Mouse (Mus musculus) heart, adult 9 months (tissue): ENCODE results near the gene Rhox4e.
"Not testable (repeated sequence)": the region's sequence is repeated elsewhere in the genome, so short reads cannot be mapped to it uniquely, and the experiment has no call there.

Experiments
- DNase-seq, 2 experiments: peaks; one replicate each; pipeline ENCODE4 v3.0.0; 2022; ENCODE audit warnings: low spot score in 2 of 2

The Rhox4e gene

GRCm38 (mm10) chrX:37557112-37557511, at the start of gene Rhox4e:
Gene Rhox4e (plus strand): TSS chrX:37557412.
- not testable (repeated sequence) for DNase-seq

GRCm38 (mm10) chrX:37514059-37514458, 43.2 kb upstream of the Rhox4e start, which contains the start of gene Rhox4d:
Gene Rhox4d (plus strand): TSS chrX:37514359.
- not testable (repeated sequence) for DNase-seq

GRCm38 (mm10) chrX:37530152-37530551, 27.1 kb upstream of the Rhox4e start, which contains the start of gene Rhox2e:
Gene Rhox2e (plus strand): TSS chrX:37530452.
- not testable (repeated sequence) for DNase-seq

- not testable (repeated sequence) for DNase-seq
Observed at GRCm38 (mm10) chrX:37541719-37542118, 15.5 kb upstream of the Rhox4e start, which contains the start of gene Rhox3e. Gene Rhox3e (plus strand): TSS chrX:37542019.

- not testable (repeated sequence) for DNase-seq
Observed at GRCm38 (mm10) chrX:37571105-37571504, 13.9 kb downstream of the Rhox4e start, which contains the start of gene Rhox2f. Gene Rhox2f (plus strand): TSS chrX:37571405.

GRCm38 (mm10) chrX:37572638-37573037, 15.4 kb downstream of the Rhox4e start:
- DNase-seq = not testable (repeated sequence)

GRCm38 (mm10) chrX:37580692-37581091, 23.5 kb downstream of the Rhox4e start, which contains the start of gene Rhox3f:
Gene Rhox3f (plus strand): TSS chrX:37580992.
- not testable (repeated sequence) for DNase-seq

- DNase-seq = not testable (repeated sequence)
Observed at GRCm38 (mm10) chrX:37607604-37608003, 50.4 kb downstream of the Rhox4e start, which contains the start of gene Rhox4f. Gene Rhox4f (minus strand): TSS chrX:37607704.
